Comparison of ENCODE assay signal across 9 mouse cellular contexts in the genomic region with DNA sequence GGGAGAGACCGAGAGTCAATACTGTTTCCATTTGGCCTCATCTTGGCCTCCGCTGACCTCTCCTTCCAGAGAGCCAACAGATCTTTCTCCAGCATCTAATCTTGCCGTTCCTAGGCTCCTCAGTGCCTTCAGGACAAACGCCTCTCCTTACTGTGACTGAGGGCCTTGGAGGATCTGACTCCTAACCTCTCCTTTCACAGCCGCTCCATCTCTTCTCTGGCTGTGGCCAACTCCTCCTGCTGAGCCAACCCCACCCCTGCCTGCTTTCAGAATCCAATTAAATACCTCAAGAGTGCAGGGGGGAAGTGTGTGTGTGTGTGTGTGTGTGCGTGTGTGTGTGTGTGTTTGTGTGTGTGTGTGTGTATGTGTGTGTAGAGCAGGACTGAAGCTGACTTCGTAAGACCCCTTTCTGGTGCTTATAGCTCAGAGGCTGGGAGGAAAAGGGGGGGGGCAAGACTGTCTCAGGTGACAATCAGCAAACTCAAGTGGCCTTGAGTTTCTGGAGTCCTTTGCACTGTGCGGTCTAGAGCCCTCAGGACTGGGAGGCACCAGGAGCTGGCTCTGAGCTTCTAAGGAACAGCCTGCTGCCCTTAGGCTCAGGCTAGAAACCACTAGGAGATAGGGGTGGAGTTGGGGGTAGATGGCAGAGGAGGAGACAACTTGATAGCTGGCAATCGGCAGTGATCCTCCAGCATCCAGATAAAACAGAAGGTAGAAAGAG. TPM values are rescaled to one million over a fixed set of nuclear protein-coding genes. Genes with fewer than 3 reads are reported as not detected.
A peak's percentile ranks its signal among the peaks of the same experiment; 100 is the strongest.
DNase-seq lines count a peak whose midpoint lies in the region; ATAC-seq and TF ChIP-seq lines count a peak whose summit lies in the region.
"Had no signal": no experiment of that assay in that cellular context is flagged by ENCODE, and none has a peak within 500 bp of the region (broad histone marks: within the 10 kb centered on the region; RNA-seq: fewer than 3 reads in every experiment).

No protein-coding gene starts in this region.

- peak; percentile 46 for DNase-seq in lung, embryonic 14.5 days
- no peak for DNase-seq in lung, adult 18-20 months
- DNase-seq in adrenal gland, adult 2 months, result no peak
- no peak for DNase-seq in right cerebral cortex, postnatal 36 days (ENCODE audit: low spot score in 2 of 2)

- H3K36me3 ChIP-seq in lung, embryonic 14.5 days (ENCODE audit: insufficient read depth), result no peaks in the 10 kb centered on the region
- no peaks in the 10 kb centered on the region for H3K36me3 ChIP-seq in limb, embryonic 13.5 days

- H3K4me3 ChIP-seq in lung, embryonic 14.5 days (ENCODE audit: low read depth, low read length), result peak overlapping the region; percentile 19; the same call in 1 of the 2 replicates
- peak overlapping the region; percentile 34 for H3K4me3 ChIP-seq in embryonic fibroblast, embryonic 13.5 days (ENCODE audit: insufficient read depth, low read length)
- H3K4me3 ChIP-seq in limb, embryonic 13.5 days, result peak overlapping the region; percentile 16; the same call in 1 of the 2 replicates
- no peak overlapping the region for H3K4me3 ChIP-seq in olfactory bulb, adult 2 months (ENCODE audit: insufficient read depth, low read depth, low read length)

- no peaks in the 10 kb centered on the region for H3K27me3 ChIP-seq in lung, embryonic 14.5 days (ENCODE audit: insufficient read depth, low read length)
- H3K27me3 ChIP-seq in limb, embryonic 13.5 days, result 0 out of 2 replicates have a peak, but pooled peaks cover 2% of the 10 kb centered on the region

- WGBS in lung, embryonic 14.5 days, result 23% methylated on average over 9 of the region's 9 CpGs
- 34% methylated on average over 9 of the region's 9 CpGs for WGBS in limb, embryonic 13.5 days
- WGBS in olfactory bulb, adult 2 months, result 22% methylated on average over 9 of the region's 9 CpGs

- H3K9me3 ChIP-seq in lung, embryonic 14.5 days (ENCODE audit: low read depth, low read length), result no peaks in the 10 kb centered on the region
- H3K9me3 ChIP-seq in limb, embryonic 13.5 days, result peaks cover 6% of the 10 kb centered on the region; the same call in 1 of the 2 replicates

- peak overlapping the region; percentile 75 for H3K27ac ChIP-seq in lung, embryonic 14.5 days (ENCODE audit: low read depth)
- H3K27ac ChIP-seq in embryonic fibroblast, embryonic 13.5 days (ENCODE audit: insufficient read depth, low read length), result no peak overlapping the region
- H3K27ac ChIP-seq in limb, embryonic 13.5 days, result peak overlapping the region; percentile 28; the same call in 1 of the 2 replicates
- peak overlapping the region; percentile 93 for H3K27ac ChIP-seq in olfactory bulb, adult 2 months (ENCODE audit: insufficient read depth, low read depth, low read length)

- TF ChIP-seq POLR2A in embryonic fibroblast, embryonic 13.5 days (IDR thresholded peaks at IDR 0.05; ENCODE audit: low read depth, low read length), result peak; percentile 33; the same call in 1 of the 2 replicates
- no peak for TF ChIP-seq POLR2A in olfactory bulb, adult 2 months (IDR thresholded peaks at IDR 0.05; ENCODE audit: insufficient read depth, low read depth, low read length)

- peak; percentile 35; the same call in 1 of the 2 replicates for ATAC-seq in lung, embryonic 14.5 days (ENCODE audit: insufficient read depth)
- no peak for ATAC-seq in limb, embryonic 13.5 days (ENCODE audit: low FRiP score, low read depth)
- ATAC-seq in megakaryocyte, adult 5-6 weeks (ENCODE audit: poor library complexity, severe bottlenecking), result no peak
- ATAC-seq: activated CD4-positive, CD25-positive, alpha-beta regulatory T cell, adult 4 months had no signal

- no peak for TF ChIP-seq CTCF in lung, embryonic 14.5 days (IDR thresholded peaks at IDR 0.05; ENCODE audit: low read depth)
- no peak for TF ChIP-seq CTCF in embryonic fibroblast, embryonic 13.5 days (IDR thresholded peaks at IDR 0.05; ENCODE audit: borderline replicate concordance, insufficient read depth, low read length)
- no peak for TF ChIP-seq CTCF in olfactory bulb, adult 2 months (IDR thresholded peaks at IDR 0.05; ENCODE audit: insufficient read depth, low read depth, low read length)

- peak overlapping the region; percentile 57 for H3K4me2 ChIP-seq in lung, embryonic 14.5 days
- peak overlapping the region; percentile 52 for H3K4me2 ChIP-seq in limb, embryonic 13.5 days (replicated peaks)

- H3K4me1 ChIP-seq in lung, embryonic 14.5 days (ENCODE audit: insufficient read depth), result peaks cover 18% of the 10 kb centered on the region
- peaks cover 4% of the 10 kb centered on the region for H3K4me1 ChIP-seq in embryonic fibroblast, embryonic 13.5 days (ENCODE audit: control insufficient read depth, insufficient read depth, low read length)
- peaks cover 24% of the 10 kb centered on the region for H3K4me1 ChIP-seq in limb, embryonic 13.5 days
- peaks cover 73% of the 10 kb centered on the region for H3K4me1 ChIP-seq in olfactory bulb, adult 2 months (ENCODE audit: control insufficient read depth, insufficient read depth, low read length)

- H3K9ac ChIP-seq in lung, embryonic 14.5 days, result peak overlapping the region; percentile 9; the same call in 1 of the 2 replicates
- no peak overlapping the region for H3K9ac ChIP-seq in limb, embryonic 13.5 days

RNA-seq across cellular contexts. Expression of a gene that starts 59.7 kb away (rescaled TPM):
- polyA plus RNA-seq in lung, embryonic 14.5 days (2014; fragmentation: Nextera tagmentation; extraction: Ambion mirVana), result 0.37 and 0.42 TPM in 2 replicates
- polyA plus RNA-seq in embryonic fibroblast, embryonic 13.5 days (2011; ENCODE audit: insufficient read length, low read depth, missing spikeins), result 0.42 and 0.65 TPM in 2 replicates
- polyA plus RNA-seq in limb, embryonic 13.5 days (2015; fragmentation: Nextera tagmentation; extraction: Ambion mirVana), result 0.84 and 1.0 TPM in 2 replicates
- 145 TPM in 1 of 2 replicates, not detected in the other for polyA plus RNA-seq in olfactory bulb, adult 2 months (2012; ENCODE audit: insufficient read depth, insufficient read length, low replicate concordance, missing spikeins)
- 10 to 100 TPM; 14.8 to 21.7 TPM for total RNA-seq in adrenal gland, adult 2 months (2021)
- polyA plus RNA-seq in adrenal gland, adult 2 months (2012; rRNA removed), result 7.7 and 9.4 TPM in 2 replicates
- total RNA-seq in megakaryocyte, adult 5-6 weeks (2015), result 0.07 and 1.6 TPM in 2 replicates
- total RNA-seq in megakaryocyte, adult 5-6 weeks (2017), result 0.07 and 0.49 TPM in 2 replicates
